Mouse (Mus musculus) limb, embryonic 12.5 days (tissue): ENCODE measurements around the gene Exoc2. TPM values are rescaled to one million over a fixed set of nuclear protein-coding genes. Genes with fewer than 3 reads are reported as not detected.

Experiments used
- ATAC-seq: fragments of 200-750 bp; cut with Nextera tagmentation; 2 replicates; pipeline ENCODE4 v1.8.0; 2017; ENCODE audit warnings: low read depth, moderate TSS enrichment; ENCODE audit not compliant: insufficient number of reproducible peaks, insufficient read depth, low FRiP score, low TSS enrichment
- H3K27ac ChIP-seq: fragments of 300-500 bp; sonication (generic); 2 replicates; pipeline ENCODE4 v1.5.1; 2016; ENCODE audit warnings: mild to moderate bottlenecking, moderate library complexity
- H3K27me3 ChIP-seq: fragments of 300-500 bp; sonication (generic); 2 replicates; pipeline ENCODE4 v1.6.1; 2016; ENCODE audit warnings: mild to moderate bottlenecking, moderate library complexity
- H3K36me3 ChIP-seq: fragments of 300-500 bp; sonication (generic); 2 replicates; pipeline ENCODE4 v1.6.1; 2016; ENCODE audit warnings: mild to moderate bottlenecking, moderate library complexity
- H3K4me1 ChIP-seq: fragments of 300-500 bp; sonication (generic); replicated peaks from 2 replicates; pipeline ENCODE4 v1.6.1; 2016
- H3K4me2 ChIP-seq: fragments of 300-500 bp; sonication (generic); 2 replicates; pipeline ENCODE4 v1.6.1; 2016; ENCODE audit warnings: mild to moderate bottlenecking, moderate library complexity
- H3K4me3 ChIP-seq: fragments of 300-500 bp; sonication (generic); replicated peaks from 2 replicates; pipeline ENCODE4 v1.5.1; 2016; ENCODE audit warnings: mild to moderate bottlenecking
- H3K9ac ChIP-seq: fragments of 300-500 bp; sonication (generic); replicated peaks from 2 replicates; pipeline ENCODE4 v1.6.1; 2016; ENCODE audit warnings: mild to moderate bottlenecking, moderate library complexity
- H3K9me3 ChIP-seq: fragments of 300-500 bp; sonication (generic); 2 replicates; pipeline ENCODE4 v1.6.1; 2016; ENCODE audit warnings: mild to moderate bottlenecking, moderate library complexity
- WGBS: fragments of 180-500 bp; shearing (Covaris S2); methylation state at CpG from one replicate; pipeline ENCODE4 v1.1.7; 2016; 5-methylcytosine and 5-hydroxymethylcytosine counted together
- polyA plus RNA-seq: library from polyadenylated mRNA; unstranded; fragments of >200 nt; fragmentation: Nextera tagmentation; extraction: Ambion mirVana; gene quantifications from 2 replicates; pipeline ENCODE4 v1.2.1, GENCODE M21; 2016

The Exoc2 gene
- polyA plus RNA-seq, 1 experiment from 2014 or later, result 38.1 TPM

DNA sequence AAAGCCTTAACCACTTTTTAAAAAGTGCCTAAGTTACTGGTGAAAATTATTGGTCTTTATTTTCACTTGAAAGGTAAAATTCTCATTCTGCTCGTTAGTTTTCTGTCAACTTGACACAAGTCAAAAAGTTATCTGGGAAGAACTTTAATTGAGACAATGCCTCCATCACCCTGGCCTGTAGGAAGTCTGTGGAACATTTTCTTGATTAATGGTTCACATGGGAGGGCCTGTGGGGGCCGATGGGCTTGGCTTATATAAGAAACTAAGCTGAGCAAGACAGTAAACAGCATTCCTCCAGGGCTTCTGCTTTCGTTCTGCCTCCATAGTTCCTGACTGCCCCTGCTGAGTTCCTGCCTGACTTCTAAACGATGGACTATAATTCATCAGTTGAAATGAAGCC lies 81.6 kb downstream of the Exoc2 start:
- Histone ChIP-seq H3K27me3 (no peaks in the 10 kb centered on the region), H3K4me2 (no peak overlapping the region), H3K36me3 (peaks cover 11% of the 10 kb centered on the region), H3K9ac (no peak overlapping the region), H3K27ac (no peak overlapping the region), H3K9me3 (no peaks in the 10 kb centered on the region), H3K4me3 (no peak overlapping the region), H3K4me1 (no peaks in the 10 kb centered on the region)
- 41% methylated on average over 4 of the region's 4 CpGs for WGBS
- ATAC-seq, result no peak

DNA sequence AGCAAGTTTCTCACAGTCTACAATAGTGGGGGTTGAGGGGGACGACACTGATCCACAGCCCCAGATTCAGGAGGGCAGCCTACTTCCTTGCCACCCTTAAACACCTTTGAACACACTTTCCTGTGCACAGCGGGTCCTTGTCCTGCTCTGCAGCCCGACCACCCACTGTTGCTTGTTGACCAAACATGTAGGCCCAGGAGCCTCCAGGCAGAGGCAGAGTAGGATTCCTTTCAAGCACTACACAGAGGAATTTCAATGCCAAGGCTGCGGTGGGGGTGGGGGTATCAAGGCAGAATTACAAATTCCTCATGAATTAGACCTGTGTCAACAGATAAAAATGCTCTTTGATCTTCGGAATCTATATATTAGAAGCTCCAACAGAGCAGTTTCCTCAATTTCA lies 82.7 kb downstream of the Exoc2 start:
- Histone ChIP-seq H3K36me3 (peaks cover 11% of the 10 kb centered on the region), H3K9me3 (no peaks in the 10 kb centered on the region), H3K4me3 (no peak overlapping the region), H3K9ac (no peak overlapping the region), H3K27ac (no peak overlapping the region), H3K4me2 (no peak overlapping the region), H3K27me3 (no peaks in the 10 kb centered on the region), H3K4me1 (no peaks in the 10 kb centered on the region)
- no peak for ATAC-seq
- 68% methylated on average over 5 of the region's 5 CpGs for WGBS

DNA sequence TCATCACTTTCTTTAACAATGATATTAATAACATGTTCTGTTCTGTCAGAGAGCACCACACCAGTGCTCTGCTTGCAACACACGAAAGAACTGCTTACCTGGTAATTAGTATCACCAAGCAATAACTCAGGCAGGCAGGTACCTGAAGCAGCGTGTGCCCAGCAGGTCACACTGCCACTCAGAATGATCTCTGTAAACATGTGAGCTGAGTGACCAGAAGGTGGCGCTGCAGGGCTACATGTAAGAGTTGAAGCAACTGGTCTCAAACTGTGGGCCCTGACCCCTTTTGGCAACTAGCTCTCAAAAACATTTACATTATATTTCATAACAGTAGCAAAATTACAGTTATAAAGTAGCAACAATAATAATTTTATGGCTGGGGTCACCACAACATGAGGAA lies 85.4 kb downstream of the Exoc2 start:
- H3K9ac ChIP-seq, result no peak overlapping the region
- no peak overlapping the region for H3K4me2 ChIP-seq
- H3K27me3 ChIP-seq, result no peaks in the 10 kb centered on the region
- H3K36me3 ChIP-seq, result peaks cover 18% of the 10 kb centered on the region
- no peak overlapping the region for H3K4me3 ChIP-seq
- H3K4me1 ChIP-seq, result no peaks in the 10 kb centered on the region
- no peak overlapping the region for H3K27ac ChIP-seq
- no peak for ATAC-seq
- H3K9me3 ChIP-seq, result no peaks in the 10 kb centered on the region
- WGBS, result 9% methylated on average over 3 of the region's 3 CpGs

DNA sequence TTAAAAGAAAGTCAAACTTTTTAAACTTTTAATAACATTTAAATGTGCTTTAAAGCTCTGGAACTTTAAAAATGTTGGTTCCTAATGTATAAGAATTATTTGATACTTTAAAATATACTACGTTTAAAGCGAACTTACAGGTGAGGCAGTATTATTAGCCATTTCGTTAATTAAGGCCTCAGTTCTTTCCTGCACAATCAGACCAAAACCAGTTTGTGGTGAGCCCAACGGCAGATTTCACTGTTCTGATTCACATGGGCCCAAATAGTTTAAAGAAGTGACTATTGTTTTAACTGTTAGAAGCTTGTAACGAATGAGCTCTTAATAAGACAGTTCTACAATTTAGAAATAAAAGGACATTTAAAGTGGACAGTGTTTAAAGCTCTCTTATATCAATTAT lies 93.6 kb downstream of the Exoc2 start:
- no peak overlapping the region for H3K27ac ChIP-seq
- H3K36me3 ChIP-seq, result peaks cover 39% of the 10 kb centered on the region
- no peak overlapping the region for H3K4me3 ChIP-seq
- H3K27me3 ChIP-seq, result no peaks in the 10 kb centered on the region
- 89% methylated on average over 5 of the region's 5 CpGs for WGBS
- no peaks in the 10 kb centered on the region for H3K4me1 ChIP-seq
- H3K9me3 ChIP-seq, result no peaks in the 10 kb centered on the region
- ATAC-seq, result no peak
- no peak overlapping the region for H3K4me2 ChIP-seq
- H3K9ac ChIP-seq, result no peak overlapping the region

DNA sequence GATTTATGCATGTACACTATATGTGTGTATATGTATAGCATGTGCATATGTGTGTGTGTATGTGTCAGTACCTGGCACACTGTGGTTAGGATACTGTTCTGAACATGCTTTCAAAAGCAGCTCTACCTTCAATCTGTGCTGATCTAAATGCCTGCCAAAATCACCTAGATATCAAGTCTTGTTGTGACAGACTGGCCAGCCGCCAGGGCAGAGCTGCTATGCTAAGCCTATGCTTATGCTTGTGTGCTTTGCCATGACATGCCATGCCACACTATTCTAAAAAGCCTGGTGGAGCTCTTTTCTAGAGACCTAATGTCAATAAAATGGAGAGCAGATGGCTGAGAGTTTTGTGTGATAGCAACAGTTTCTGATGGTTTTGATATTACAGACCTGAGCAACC lies 94.0 kb downstream of the Exoc2 start:
- ATAC-seq, result no peak

DNA sequence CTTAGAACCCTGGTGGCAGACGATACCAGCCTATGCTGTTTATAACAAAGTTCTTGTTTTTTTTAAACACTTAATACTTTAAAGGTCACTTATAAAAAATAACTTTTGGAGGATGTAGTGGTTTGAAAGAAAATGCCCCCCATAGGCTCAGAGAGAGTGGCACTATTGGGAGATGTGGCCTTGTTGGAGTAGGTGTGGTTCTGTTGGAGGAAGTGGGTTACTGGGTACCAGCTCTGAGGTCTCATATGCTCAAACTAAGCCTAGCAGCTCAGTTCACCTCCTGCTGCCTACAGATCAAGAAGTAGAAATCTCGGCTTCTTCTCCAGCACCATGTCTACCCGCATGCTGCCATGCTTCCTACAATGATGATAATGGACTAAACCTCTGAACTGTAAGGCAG lies 98.1 kb downstream of the Exoc2 start:
- H3K4me2 ChIP-seq, result no peak overlapping the region
- no peaks in the 10 kb centered on the region for H3K9me3 ChIP-seq
- peaks cover 32% of the 10 kb centered on the region for H3K36me3 ChIP-seq
- no peak overlapping the region for H3K9ac ChIP-seq
- no peak overlapping the region for H3K27ac ChIP-seq
- 94% methylated on average over 3 of the region's 3 CpGs for WGBS
- H3K4me1 ChIP-seq, result no peaks in the 10 kb centered on the region
- no peaks in the 10 kb centered on the region for H3K27me3 ChIP-seq
- ATAC-seq, result no peak
- H3K4me3 ChIP-seq, result no peak overlapping the region

More for the DNA sequence above, 94.0 kb downstream of the Exoc2 start:
- peaks cover 34% of the 10 kb centered on the region for H3K36me3 ChIP-seq
- H3K4me3 ChIP-seq, result no peak overlapping the region
- 100% methylated on average over 1 of the region's 1 CpGs for WGBS
- H3K4me1 ChIP-seq, result no peaks in the 10 kb centered on the region
- H3K27ac ChIP-seq, result no peak overlapping the region
- H3K9me3 ChIP-seq, result no peaks in the 10 kb centered on the region
- no peaks in the 10 kb centered on the region for H3K27me3 ChIP-seq
- H3K9ac ChIP-seq, result no peak overlapping the region
- H3K4me2 ChIP-seq, result no peak overlapping the region

DNA sequence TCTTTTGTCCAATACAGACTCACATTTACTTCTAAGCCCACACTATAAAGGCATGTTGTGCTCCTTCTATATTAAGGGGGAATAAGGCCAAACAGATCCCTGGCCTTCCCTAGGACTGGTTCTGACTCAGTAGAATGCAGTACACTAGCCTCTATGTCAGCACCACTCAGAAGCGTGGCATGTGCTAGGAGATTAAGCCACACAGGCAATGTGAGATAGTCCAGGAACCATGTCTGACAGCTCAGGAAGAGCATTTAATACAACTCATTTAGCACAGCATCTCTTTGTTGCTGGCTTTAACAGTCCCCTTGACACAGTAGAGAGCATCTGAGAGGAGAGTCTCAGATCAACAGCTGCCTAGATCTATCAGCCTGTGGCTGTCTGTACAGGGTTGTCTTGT lies 100.4 kb downstream of the Exoc2 start:
- Histone ChIP-seq H3K4me2 (no peak overlapping the region), H3K9me3 (no peaks in the 10 kb centered on the region), H3K9ac (no peak overlapping the region), H3K36me3 (peaks cover 38% of the 10 kb centered on the region), H3K4me3 (no peak overlapping the region), H3K27ac (no peak overlapping the region), H3K27me3 (no peaks in the 10 kb centered on the region), H3K4me1 (no peaks in the 10 kb centered on the region)
- no peak for ATAC-seq
- WGBS, result 73% methylated on average over 1 of the region's 1 CpGs

DNA sequence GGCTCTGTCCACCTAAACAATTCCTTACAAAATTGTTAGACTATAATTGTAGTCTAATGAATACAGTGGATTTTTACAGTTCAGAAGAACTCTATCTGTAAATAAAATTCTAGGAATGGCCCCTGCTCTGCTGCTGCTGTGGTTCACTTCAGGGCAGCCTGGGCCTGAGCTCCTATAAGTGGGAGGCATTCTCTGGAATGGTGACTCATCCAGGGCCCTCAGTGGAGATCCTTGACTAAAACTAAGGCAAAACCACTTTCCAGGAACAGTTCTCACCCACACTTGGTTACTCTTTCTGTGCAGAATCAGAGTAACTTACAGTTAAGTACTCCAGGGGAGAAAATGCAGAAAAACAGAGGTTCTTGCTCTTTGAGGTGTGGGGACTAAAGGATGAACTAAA lies 108.4 kb downstream of the Exoc2 start:
- Histone ChIP-seq H3K4me2 (no peak overlapping the region), H3K27ac (no peak overlapping the region), H3K36me3 (peaks cover 36% of the 10 kb centered on the region), H3K4me3 (no peak overlapping the region), H3K4me1 (no peaks in the 10 kb centered on the region), H3K9ac (no peak overlapping the region), H3K27me3 (no peaks in the 10 kb centered on the region), H3K9me3 (no peaks in the 10 kb centered on the region)
- ATAC-seq, result no peak

DNA sequence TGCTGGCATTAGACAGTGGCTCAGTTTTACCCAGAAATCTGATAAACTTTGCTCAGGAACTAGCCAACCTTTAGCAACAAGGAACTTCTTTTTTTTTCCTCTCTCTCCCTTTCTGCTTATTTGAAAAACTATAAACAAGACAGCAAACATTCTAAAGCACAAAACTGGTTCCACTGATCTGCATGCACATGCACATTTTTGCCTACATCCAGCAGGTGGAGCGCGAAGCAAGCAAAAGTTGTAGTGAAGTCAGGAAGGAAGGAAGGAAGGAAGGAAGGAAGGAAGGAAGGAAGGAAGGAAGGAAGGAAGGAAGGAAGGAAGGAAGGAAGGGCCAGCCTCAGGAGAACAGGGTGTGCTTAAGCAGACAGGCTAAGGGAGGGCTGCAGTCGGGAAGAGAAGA lies 109.9 kb downstream of the Exoc2 start:
- ATAC-seq, result no peak
- Histone ChIP-seq H3K27me3 (no peaks in the 10 kb centered on the region), H3K27ac (no peak overlapping the region), H3K9me3 (no peaks in the 10 kb centered on the region), H3K4me3 (no peak overlapping the region), H3K36me3 (peaks cover 32% of the 10 kb centered on the region), H3K4me1 (no peaks in the 10 kb centered on the region), H3K4me2 (no peak overlapping the region), H3K9ac (no peak overlapping the region)
- 83% methylated on average over 3 of the region's 3 CpGs for WGBS

DNA sequence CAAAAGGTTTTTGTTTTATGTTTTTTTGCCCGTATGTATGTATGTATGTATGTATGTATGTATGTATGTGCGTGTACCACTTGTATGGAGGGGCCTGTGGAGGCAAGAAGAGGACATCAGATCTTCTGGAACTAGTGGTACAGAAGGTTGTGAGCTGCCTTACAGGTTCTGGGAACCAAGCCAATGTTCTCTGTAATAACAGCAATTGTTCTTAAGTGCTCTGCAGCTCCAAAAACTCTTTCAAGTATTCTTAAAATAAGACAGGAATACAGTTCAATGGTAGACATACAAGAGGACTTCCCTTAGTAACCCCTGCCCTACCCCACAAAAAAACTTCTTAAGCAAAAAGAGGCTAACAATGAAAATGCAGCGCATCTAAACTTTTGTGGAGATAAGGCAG lies 115.5 kb downstream of the Exoc2 start:
- 96% methylated on average over 3 of the region's 3 CpGs for WGBS

DNA sequence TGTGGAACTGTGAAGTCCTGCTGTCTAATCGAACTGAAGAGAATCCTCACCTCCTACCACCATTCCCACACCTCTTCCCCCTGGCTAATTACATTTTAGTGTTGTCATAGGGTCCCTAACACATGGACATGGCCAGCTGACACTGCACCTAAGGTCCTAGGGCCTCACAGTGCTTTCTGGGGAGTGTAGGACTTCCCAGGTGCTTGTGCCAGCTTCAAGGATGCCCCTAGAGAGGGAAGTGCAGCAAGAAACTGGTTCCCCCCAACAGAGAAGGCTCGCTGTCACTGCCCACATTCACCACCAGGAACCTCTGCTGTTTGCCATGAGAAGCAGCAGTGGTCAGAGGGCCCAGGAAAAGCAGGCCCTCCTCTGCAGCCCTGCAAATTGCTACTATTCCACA lies 123.2 kb downstream of the Exoc2 start:
- no peak overlapping the region for H3K9ac ChIP-seq
- peaks cover 17% of the 10 kb centered on the region for H3K36me3 ChIP-seq
- ATAC-seq, result no peak
- H3K4me1 ChIP-seq, result no peaks in the 10 kb centered on the region
- H3K4me3 ChIP-seq, result no peak overlapping the region
- 42% methylated on average over 2 of the region's 2 CpGs for WGBS
- H3K9me3 ChIP-seq, result no peaks in the 10 kb centered on the region
- H3K27me3 ChIP-seq, result no peaks in the 10 kb centered on the region
- no peak overlapping the region for H3K4me2 ChIP-seq
- H3K27ac ChIP-seq, result no peak overlapping the region

More for the DNA sequence above, 115.5 kb downstream of the Exoc2 start:
- no peaks in the 10 kb centered on the region for H3K9me3 ChIP-seq
- no peaks in the 10 kb centered on the region for H3K27me3 ChIP-seq
- no peaks in the 10 kb centered on the region for H3K4me1 ChIP-seq
- H3K36me3 ChIP-seq, result peaks cover 22% of the 10 kb centered on the region
- H3K27ac ChIP-seq, result no peak overlapping the region
- H3K9ac ChIP-seq, result no peak overlapping the region
- no peak for ATAC-seq
- no peak overlapping the region for H3K4me3 ChIP-seq
- H3K4me2 ChIP-seq, result no peak overlapping the region

DNA sequence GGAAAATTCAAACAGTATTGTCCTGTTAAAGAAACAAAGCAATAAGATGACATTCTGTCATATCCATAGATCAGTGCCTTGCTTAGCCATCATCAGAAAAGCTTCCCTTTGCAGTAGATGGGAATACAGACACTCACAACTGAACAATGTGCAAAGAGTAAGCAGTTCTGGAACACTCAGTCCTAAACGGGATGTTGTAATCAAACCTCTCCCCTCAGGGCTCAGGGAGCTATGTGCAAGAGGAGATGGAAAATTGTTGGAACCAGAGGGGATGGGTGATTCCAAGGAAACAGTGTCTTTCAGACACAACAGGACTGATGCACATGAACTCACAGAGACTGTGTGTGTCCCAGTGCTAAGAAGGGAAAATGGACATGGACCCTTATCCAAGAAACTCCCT lies 125.9 kb downstream of the Exoc2 start:
- Histone ChIP-seq H3K27ac (no peak overlapping the region), H3K27me3 (no peaks in the 10 kb centered on the region), H3K4me3 (no peak overlapping the region), H3K9ac (no peak overlapping the region), H3K9me3 (no peaks in the 10 kb centered on the region), H3K4me2 (no peak overlapping the region), H3K4me1 (no peaks in the 10 kb centered on the region), H3K36me3 (0 out of 2 replicates have a peak, but pooled peaks cover 12% of the 10 kb centered on the region)
- ATAC-seq, result no peak
- 80% methylated on average over 1 of the region's 1 CpGs for WGBS
